Mouse (Mus musculus) large intestine, adult 2 months (tissue): ENCODE measurements around the gene Wdr66. TPM values are rescaled to one million over a fixed set of nuclear protein-coding genes. Genes with fewer than 3 reads are reported as not detected.

Experiments
- DNase-seq: peaks from one replicate; pipeline ENCODE4 v3.0.0-alpha.2; 2012; ENCODE audit warnings: low read depth, low spot score
- WGBS: fragments of 180-500 bp; shearing (Covaris S2); methylation state at CpG from one replicate; pipeline ENCODE4 v1.1.7; 2018; 5-methylcytosine and 5-hydroxymethylcytosine counted together
- polyA plus RNA-seq: library from polyadenylated mRNA; depleted of rRNA; stranded (reverse); fragments of >200 nt; gene quantifications from 2 replicates; pipeline ENCODE4 v1.2.3, GENCODE M21; 2012

Wdr66 gene
- polyA plus RNA-seq, 1 experiment: 0.32 TPM

DNA sequence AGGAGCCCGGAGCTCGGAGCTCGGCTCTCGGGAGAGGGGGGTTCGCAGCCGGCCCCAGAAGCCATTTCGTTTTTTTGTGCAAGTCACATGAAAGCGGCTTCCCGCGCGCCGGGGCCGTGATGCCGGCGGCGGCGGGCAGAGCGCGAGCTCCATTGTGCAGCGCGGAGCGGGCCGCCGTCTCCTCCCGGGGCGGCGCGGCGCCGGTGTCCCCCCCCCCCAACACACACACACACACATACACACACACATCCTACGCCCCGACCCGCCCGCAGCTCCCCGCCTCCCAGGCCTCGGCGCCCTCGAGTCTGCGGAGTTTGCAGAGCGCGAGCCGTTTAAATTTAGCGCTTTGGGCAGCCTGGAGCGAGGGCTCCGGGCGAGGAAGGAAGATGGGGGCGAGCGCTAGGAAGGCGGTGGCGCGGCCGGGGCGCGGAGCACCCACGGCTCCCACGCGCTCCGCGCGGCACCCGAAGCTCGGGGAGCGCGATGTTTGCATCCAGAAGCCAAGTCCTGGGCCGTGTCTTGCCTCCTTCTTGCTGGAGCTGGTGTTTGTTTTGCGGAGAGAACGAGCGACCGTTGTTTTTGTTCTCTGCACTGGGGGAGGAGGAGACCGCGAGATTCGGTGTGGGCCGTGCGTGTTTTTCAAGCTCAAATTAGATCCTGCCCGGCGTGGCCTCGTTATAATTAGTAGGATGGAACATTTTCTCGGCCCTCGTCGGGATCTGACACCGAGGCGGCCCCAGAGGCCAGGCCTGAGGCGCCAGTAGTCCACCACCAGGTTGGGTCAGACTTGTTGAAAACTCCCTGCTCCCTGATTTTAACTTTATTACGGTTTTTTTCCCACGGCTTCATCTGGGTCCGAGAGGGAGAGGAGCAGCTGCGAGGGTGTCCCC is 93.3 kb downstream of the Wdr66 start:
- no peak for DNase-seq
- under 1% methylated on average over 82 of the region's 87 CpGs for WGBS

DNA sequence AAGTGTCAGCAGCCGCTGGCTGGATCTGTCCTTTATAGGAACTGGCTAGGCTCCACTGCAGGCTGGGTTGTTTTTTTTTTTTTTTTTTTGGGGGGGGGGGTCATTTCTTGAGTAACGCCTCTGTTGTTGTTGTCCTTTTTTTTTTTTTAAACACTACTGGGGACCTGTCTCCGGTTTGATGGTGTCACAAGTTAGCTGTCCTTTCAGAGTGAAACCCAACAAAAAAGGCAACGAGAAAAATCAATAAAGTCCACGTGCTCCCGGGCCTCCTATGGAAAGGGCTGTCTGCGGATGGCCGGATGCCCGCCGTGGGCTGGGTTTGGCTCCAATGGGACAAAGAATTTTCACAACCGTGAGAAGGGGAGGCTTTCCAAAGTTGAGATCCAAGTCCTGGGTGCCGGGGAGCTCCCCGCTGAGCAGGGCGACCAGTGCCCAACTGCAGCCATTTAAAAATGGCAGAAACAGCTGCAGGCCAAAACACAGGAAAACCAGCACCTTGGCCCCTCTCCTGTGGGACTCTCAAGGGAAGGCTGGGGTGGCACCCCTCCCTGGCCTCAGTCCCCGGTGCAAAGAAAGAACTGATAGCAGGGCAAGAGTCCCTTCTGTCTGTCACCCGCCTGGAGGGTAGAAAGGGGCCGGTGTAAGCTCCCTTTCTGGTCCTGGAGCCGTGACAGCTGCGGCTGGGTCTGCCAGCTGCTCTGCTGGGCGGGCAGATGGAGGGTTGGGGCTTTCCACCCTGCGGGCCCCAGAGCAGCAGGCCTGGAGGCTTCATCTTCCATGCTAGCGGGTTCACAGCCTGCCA is 94.2 kb downstream of the Wdr66 start:
- no peak for DNase-seq
- WGBS: 5% methylated on average over 22 of the region's 22 CpGs

DNA sequence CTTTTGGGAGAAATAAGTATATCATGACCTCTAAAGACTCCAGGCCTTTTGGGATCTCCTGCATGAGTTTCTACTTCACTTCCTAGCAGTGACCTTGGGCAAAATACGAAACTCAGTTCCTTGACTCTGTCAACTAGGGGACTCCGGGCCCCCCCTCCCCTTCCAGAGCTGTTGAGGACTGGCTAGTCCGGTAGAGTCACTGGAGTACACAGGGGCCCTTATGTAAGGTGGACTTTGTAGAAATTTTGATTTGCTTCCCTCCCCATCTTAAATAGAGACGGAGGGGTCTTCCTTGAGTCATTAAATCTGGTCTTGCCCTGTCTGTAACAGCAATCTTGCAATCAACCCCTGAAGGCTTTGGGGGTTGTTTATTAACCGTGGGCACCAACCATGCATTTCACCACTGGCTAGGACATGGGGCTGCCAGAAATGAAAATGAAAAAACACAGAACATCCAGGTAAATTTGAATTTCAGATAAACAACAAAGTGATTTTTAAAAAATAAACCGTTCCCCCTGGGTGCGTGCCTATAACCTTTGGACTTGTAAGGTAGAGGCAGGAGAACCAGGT is 94.9 kb downstream of the Wdr66 start:
- DNase-seq: no peak
- 47% methylated on average over 7 of the region's 7 CpGs for WGBS

DNA sequence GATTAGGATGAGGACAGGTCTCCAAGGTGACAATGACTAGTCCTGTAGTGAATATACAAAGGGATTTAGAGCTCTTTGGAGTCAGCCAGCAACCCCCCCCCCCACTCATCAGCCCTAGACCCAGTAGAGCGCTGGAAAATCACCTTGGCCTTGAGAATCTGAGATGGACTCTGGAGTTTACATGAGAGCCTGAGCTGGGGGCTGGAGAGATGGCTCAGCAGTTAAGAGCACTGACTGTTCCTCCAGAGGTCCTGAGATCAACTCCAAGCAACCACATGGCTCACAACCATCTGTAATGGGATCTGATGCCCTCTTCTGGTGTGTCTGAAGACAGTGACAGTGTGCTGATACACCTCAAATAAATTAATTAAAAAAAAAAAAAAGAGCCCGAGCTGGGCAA is 96.1 kb downstream of the Wdr66 start:
- 76% methylated on average over 2 of the region's 2 CpGs for WGBS
- DNase-seq: no peak

DNA sequence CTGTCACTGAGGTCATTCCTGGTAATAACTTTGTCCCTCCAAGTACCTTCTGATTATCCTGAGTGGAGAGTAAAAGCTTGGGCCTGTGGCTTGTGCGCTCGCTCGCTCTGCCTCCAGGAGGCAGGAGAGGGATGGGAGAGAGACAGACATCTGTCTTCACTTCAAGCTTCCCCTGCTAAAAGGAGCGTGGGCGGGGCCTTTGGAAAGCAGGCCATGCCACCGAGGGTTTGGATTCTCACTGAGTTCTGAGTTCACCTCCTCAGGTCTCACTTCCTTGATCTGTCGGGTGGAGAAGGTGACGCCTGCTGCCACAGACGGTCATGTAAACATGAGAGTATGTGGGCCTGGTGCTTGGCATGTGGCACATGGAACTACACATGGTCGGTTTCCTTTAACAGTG is 98.5 kb downstream of the Wdr66 start:
- 46% methylated on average over 10 of the region's 10 CpGs for WGBS
- DNase-seq: no peak

DNA sequence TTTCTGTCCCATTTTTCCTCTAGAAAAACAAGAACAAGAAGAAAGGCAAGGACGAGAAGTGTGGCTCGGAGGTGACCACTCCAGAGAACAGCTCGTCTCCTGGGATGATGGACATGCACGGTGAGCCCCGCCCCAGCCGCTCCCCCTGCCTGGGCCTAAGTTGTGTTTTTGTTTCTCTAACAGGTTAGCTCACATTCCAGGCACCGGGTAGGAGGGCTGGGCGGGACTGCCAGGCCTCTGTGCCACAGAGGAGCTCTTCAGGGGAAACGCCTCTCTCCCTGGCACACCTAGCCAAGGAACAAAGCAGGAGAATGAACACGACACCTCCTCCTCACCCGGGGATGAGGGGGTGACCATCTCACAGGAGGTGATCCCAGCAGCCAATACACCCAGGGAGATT is 104.0 kb downstream of the Wdr66 start:
- WGBS: 48% methylated on average over 11 of the region's 11 CpGs
- no peak for DNase-seq

DNA sequence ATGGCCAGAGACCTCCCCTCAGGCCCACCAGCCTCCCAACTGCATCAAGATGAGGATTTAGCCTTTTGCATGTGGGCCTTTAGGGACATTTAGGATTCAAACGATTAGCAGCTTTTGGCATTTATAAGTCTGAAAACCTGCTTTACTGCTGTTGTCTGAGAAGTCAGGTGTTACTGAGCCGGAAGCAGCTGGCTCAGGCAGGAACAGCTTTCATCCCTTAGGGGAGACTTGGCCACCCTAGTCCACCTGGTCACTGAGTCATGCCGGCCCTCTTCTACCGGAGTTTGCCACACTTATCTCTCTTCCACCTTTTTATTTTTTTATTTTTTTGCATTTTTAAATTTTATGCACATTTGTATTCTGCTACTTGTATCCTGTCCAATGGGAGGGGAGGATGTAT is 105.4 kb downstream of the Wdr66 start:
- WGBS: 83% methylated on average over 4 of the region's 4 CpGs
- DNase-seq: no peak

DNA sequence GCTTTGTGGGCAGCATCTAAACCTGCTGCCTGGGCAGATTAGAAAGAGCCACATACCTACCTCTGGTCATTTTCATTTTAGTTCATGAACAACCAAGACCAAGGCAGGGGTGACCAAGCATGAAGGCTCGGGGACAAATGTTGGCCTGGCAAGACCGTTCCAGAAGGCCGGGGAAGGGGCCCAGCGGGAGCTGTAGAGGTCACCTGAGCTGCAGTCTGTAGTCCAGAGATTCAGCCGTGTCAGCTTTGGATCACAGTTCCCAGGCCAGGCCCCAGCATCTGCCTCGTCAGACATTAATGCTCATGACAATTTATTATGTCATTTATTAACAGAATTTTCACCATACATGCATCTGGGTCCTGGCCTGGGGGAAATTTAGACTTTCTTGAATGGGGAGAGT is 107.5 kb downstream of the Wdr66 start:
- 92% methylated on average over 6 of the region's 6 CpGs for WGBS
- no peak for DNase-seq

DNA sequence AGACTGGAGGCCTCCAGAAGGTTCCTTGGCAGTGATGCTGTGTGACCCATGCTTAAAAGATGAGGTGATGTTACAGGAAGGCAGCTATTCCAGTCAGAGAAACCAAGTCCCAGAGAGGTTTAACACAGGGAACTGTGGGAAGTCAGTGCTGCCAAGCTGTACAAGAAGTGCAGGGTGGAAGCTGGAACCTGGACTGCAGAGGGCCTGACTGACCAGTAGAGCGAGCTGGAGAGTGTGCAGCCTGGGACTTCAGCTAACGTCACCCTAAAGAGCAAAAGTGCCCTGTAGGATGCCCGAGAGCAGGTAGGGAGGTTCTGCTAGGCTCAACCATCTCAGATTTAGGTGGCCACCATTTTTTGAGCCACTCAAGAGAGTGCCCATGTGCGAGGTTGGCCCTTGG is 111.0 kb downstream of the Wdr66 start:
- DNase-seq: no peak
- 83% methylated on average over 4 of the region's 4 CpGs for WGBS

DNA sequence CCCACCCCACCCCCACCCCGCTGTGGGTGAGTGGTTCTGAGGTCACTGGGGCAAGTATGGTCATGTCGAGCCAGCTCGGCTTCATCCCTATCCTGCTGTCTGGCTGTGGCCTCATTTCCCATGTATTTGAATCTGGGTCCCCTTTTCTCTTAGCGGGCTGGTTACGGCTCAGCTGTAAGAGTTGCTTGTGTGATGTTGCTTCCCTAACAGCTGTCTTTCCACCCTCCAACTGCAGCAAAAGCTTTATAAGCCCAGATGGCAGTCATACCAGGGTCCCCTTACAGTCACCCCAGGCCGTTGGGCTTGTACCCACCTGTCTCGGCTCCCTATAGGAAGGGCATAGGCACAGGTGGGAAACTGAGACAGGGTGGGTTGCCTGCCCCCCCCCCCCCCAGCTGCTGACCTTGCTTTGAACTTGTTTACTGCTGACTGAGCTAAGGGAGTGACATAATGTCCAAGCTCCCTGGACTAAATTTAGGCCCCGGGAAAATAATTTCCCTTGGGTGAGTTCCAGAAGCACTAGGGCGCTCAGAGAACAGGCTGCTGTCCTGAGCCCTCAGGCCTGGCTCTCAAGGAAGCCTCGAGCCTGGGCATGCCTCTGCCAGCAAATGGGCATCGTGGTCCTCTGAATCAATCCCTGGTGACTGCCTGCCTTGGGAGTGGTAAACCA is 112.5 kb downstream of the Wdr66 start:
- no peak for DNase-seq
- 57% methylated on average over 11 of the region's 11 CpGs for WGBS

DNA sequence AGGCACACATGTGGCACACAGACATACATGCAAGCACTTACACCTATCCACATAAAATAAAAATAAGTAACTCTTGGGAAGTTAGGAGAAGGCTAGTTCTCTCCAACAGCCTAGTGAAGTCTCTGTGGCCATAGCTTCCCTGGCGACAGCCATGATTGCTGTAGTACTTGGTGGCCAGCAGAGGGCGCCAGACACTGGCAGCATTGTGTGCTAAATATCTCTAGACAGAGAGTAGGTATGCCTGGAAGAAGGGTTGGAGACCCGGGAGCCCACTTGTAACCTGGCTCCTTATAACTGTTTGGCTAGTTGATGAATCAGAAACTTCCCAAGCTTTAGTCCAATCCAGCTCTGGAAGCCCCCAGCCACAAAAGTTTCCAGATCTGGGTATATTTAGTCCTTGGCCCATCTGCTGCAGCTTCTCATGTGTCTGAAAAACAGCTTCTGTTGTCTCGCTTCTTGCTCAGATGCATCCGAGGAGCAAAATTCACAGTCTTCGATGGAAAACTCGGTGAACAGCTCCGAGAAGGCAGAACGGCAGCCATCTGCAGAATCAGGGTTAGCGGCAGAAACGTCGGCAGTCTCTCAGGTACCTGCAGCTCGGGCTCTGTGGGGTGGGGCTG is 117.1 kb downstream of the Wdr66 start:
- 75% methylated on average over 13 of the region's 13 CpGs for WGBS
- no peak for DNase-seq

DNA sequence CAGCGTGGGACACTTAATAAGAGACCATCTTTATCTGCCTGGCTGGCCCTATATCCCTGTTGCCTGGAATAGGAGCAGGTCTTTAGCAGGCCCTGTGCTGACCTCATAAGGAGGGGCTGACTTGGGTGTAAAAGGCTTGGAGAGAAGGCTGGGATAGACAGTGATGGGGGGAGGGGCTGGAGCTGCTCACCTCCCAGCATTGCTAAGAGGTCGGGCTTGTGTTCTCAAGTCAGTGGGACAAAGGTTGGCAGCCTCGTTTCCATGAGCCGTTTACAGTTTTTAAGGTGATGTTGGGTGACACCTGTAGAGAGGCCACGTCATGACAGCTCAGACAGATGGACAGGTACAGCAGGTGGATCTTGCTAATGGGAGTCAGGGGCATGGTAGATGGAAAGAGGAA is 118.1 kb downstream of the Wdr66 start:
- 73% methylated on average over 5 of the region's 5 CpGs for WGBS
- no peak for DNase-seq

DNA sequence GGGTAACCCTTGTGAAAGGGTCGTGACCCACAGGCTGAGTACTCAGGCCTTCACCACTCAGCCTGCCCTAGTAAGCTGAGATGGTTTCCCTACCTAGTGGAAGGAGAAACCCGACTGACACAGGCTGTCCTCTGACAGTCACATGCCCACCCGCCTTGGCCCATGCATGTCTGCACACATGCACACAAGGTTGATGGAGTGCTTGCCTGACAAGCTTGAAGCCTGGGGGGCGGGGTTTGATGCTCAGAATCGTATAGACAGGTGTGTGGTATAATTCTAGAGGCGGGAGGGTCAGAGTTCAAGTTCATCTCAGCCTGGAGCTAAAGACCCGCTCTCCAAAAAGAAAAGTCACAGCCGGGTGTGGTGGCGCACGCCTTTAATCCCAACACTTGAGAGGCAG is 123.4 kb downstream of the Wdr66 start:
- DNase-seq: no peak
- WGBS: 82% methylated on average over 10 of the region's 10 CpGs

DNA sequence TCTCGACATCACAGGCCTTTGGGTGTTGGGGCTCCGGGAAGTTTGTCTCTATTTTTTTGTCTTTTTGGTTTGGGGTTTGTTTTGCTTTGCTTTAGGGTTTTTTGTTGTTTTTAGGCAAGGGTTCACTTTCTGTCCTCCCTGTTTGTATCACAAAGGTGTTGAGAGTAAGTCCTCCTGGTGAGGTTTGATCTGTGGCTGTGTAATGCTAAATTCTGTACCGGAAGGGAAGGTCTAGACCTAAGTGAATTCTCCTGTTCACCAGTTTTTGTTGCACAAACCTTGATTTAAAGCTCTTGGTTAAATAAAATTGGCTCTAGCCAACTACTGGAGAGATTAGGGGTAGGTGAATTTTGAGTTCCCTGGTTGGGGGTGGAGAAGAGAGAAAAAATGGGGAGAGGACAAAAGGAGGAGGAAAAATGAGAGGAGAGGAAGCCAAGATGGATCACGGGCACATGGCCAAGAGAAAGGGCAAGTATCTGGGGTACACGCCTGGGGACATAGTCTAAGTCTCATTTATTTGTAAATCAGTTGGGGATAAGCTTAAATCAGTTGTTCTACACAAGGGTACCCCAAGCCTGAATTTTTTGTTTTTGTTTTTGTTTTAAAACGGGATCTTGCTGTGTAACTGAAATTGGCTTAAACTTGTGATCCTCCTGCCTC is 124.0 kb downstream of the Wdr66 start:
- 71% methylated on average over 6 of the region's 6 CpGs for WGBS
- DNase-seq: no peak

DNA sequence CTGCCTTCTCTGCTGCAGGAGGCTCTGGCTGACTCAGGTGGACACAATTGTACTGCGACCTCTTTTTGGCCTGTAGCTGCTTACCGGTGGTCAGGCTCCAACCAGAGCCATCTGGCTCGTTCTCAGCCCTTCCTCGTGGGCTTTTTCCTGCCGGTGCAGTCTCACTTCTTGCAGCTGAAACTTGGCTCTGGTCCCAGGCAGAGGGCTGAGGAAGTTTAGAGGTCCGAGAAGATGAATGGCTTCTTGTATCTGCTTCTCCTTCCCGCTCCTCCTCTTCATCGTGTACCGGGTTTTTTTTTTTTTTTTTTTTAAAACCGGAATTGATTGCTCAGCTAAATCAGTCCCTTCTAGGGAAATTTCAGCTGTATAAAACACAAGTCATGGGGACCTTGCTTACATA is 124.7 kb downstream of the Wdr66 start:
- 15% methylated on average over 10 of the region's 10 CpGs for WGBS
- no peak for DNase-seq
